Mouse (Mus musculus) heart, postnatal 0 days (tissue): ENCODE data around the gene Atad5.

ENCODE experiments used
- CTCF ChIP-seq: IDR thresholded peaks from 2 replicates; pipeline ENCODE4 v1.5.1; 2016; ENCODE audit warnings: antibody characterized with exemption, control low read depth, low read depth
- EP300 ChIP-seq: IDR thresholded peaks from 2 replicates; pipeline ENCODE4 v1.6.1; 2016; ENCODE audit warnings: antibody characterized with exemption, low read depth

DNA sequence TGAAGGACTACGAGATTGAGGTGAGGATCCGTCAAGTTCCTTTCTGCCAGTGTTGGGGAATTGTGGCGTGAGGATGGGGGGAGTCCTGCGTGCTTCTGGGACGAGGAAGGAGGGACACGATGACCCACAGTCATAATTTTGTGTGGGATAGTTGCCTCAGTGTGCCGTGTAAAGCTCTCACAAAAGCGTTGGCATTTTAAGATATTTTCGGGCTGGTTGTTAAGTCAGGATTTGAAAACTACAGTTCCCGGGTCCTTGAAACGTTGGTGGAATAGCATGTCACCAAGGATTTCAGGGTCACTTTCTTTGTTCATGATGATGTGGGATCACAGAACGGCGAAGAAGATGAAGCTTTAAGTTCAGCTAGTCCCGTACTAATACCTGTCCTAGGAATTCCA is 616 bp downstream of the Atad5 start:
- no peak; the same call in 1 of the 2 replicates for TF ChIP-seq CTCF
- no peak for TF ChIP-seq EP300
